Mouse (Mus musculus) liver, adult 2 months (tissue): ENCODE measurements around the gene Epha4. TPM values are rescaled to one million over a fixed set of nuclear protein-coding genes. Genes with fewer than 3 reads are reported as not detected.

Experiments used
- DNase-seq: peaks from one replicate; pipeline ENCODE4 v3.0.0-alpha.2; 2011; ENCODE audit warnings: low read depth, low spot score; ENCODE audit errors: extremely low read depth
- H3K27ac ChIP-seq: fragments of 200-500 bp; replicated peaks from 2 replicates; pipeline ENCODE4 v1.5.1; 2012; ENCODE audit warnings: low read depth, mild to moderate bottlenecking, control low read depth, inconsistent platforms, low read length; ENCODE audit not compliant: insufficient read depth
- H3K27me3 ChIP-seq: fragments of 200-500 bp; 2 replicates; pipeline ENCODE4 v1.6.1; 2012; ENCODE audit warnings: mild to moderate bottlenecking, moderate library complexity, low read length, inconsistent platforms; ENCODE audit not compliant: control insufficient read depth, insufficient read depth
- H3K36me3 ChIP-seq: fragments of 200-500 bp; 2 replicates; pipeline ENCODE4 v1.6.1; 2012; ENCODE audit warnings: low read length, inconsistent platforms; ENCODE audit not compliant: control insufficient read depth, insufficient read depth
- H3K4me1 ChIP-seq: fragments of 200-500 bp; 2 replicates; pipeline ENCODE4 v1.6.1; 2011; ENCODE audit warnings: low read length; ENCODE audit not compliant: control insufficient read depth, insufficient read depth
- H3K4me3 ChIP-seq: fragments of 200-500 bp; 2 replicates; pipeline ENCODE4 v1.5.1; 2011; ENCODE audit warnings: low read depth, mild to moderate bottlenecking, control low read depth, low read length, moderate library complexity; ENCODE audit not compliant: insufficient read depth
- H3K79me2 ChIP-seq: fragments of 200-500 bp; 2 replicates; pipeline ENCODE4 v1.6.1; 2012; ENCODE audit warnings: inconsistent platforms, mild to moderate bottlenecking, low read length, moderate library complexity; ENCODE audit not compliant: control insufficient read depth, insufficient read depth
- H3K9ac ChIP-seq: fragments of 200-500 bp; 2 replicates; pipeline ENCODE4 v1.6.1; 2012; ENCODE audit warnings: low read depth, mild to moderate bottlenecking, control low read depth, inconsistent platforms, low read length
- CTCF ChIP-seq: fragments of 200-500 bp; IDR thresholded peaks from 2 replicates; pipeline ENCODE4 v1.5.1; 2011; ENCODE audit warnings: low read depth, low read length, control low read depth
- POLR2A ChIP-seq: fragments of 200-500 bp; IDR thresholded peaks from 2 replicates; pipeline ENCODE4 v1.6.1; 2011; ENCODE audit warnings: low read length, control low read depth; ENCODE audit not compliant: insufficient read depth; ENCODE audit errors: extremely low read depth
- WGBS: fragments of 180-500 bp; shearing (Covaris S2); methylation state at CpG from one replicate; pipeline ENCODE4 v1.1.7; 2018; 5-methylcytosine and 5-hydroxymethylcytosine counted together
- polyA plus RNA-seq: library from polyadenylated mRNA; depleted of rRNA; stranded (reverse); fragments of >200 nt; gene quantifications from 2 replicates; pipeline ENCODE4 v1.2.3, GENCODE M21; 2012
- total RNA-seq: library from RNA; depleted of rRNA; stranded (reverse); fragments of >200 nt; gene quantifications from 2 replicates; pipeline ENCODE4 v1.2.3, GENCODE M21; 2014

The Epha4 gene
- total and polyA plus RNA-seq, 2 experiments, result 0.10 to 0.18 TPM

- Histone ChIP-seq H3K36me3 (no peaks in the 10 kb centered on the region), H3K4me3 (no peak overlapping the region), H3K27ac (no peak overlapping the region), H3K4me1 (peaks cover 3% of the 10 kb centered on the region; the same call in 1 of the 2 replicates), H3K27me3 (peaks cover 5% of the 10 kb centered on the region; the same call in 1 of the 2 replicates), H3K79me2 (no peaks in the 10 kb centered on the region), H3K9ac (no peak overlapping the region)
- DNase-seq, result no peak
- no peak for TF ChIP-seq POLR2A
- no peak for TF ChIP-seq CTCF
- 74% methylated on average over 10 of the region's 10 CpGs for WGBS
Measured at GRCm38 (mm10) chr1:77511372-77512058, 3.4 kb downstream of the Epha4 start.

GRCm38 (mm10) chr1:77510623-77511022 lies 4.3 kb downstream of the Epha4 start:
- no peak overlapping the region for H3K27ac ChIP-seq
- DNase-seq, result no peak
- no peaks in the 10 kb centered on the region for H3K36me3 ChIP-seq
- H3K4me1 ChIP-seq, result peaks cover 3% of the 10 kb centered on the region; the same call in 1 of the 2 replicates
- no peak overlapping the region for H3K9ac ChIP-seq
- no peak overlapping the region for H3K4me3 ChIP-seq
- no peaks in the 10 kb centered on the region for H3K79me2 ChIP-seq
- WGBS, result 86% methylated on average over 5 of the region's 5 CpGs
- peaks cover 5% of the 10 kb centered on the region; the same call in 1 of the 2 replicates for H3K27me3 ChIP-seq
- TF ChIP-seq POLR2A, result no peak
- no peak for TF ChIP-seq CTCF

GRCm38 (mm10) chr1:77506856-77507200 lies 8.1 kb downstream of the Epha4 start:
- Histone ChIP-seq H3K79me2 (no peaks in the 10 kb centered on the region), H3K9ac (no peak overlapping the region), H3K27ac (no peak overlapping the region), H3K4me3 (no peak overlapping the region), H3K36me3 (no peaks in the 10 kb centered on the region), H3K27me3 (no peaks in the 10 kb centered on the region), H3K4me1 (no peaks in the 10 kb centered on the region)
- no peak for DNase-seq
- TF ChIP-seq POLR2A (no peak), CTCF (no peak)
- 91% methylated on average over 18 of the region's 18 CpGs for WGBS

GRCm38 (mm10) chr1:77506038-77506855 lies 8.6 kb downstream of the Epha4 start:
- no peak overlapping the region for H3K27ac ChIP-seq
- H3K27me3 ChIP-seq, result no peaks in the 10 kb centered on the region
- no peak overlapping the region for H3K9ac ChIP-seq
- no peak overlapping the region for H3K4me3 ChIP-seq
- WGBS, result 85% methylated on average over 21 of the region's 21 CpGs
- no peaks in the 10 kb centered on the region for H3K4me1 ChIP-seq
- no peak for TF ChIP-seq CTCF
- DNase-seq, result no peak
- H3K79me2 ChIP-seq, result no peaks in the 10 kb centered on the region
- no peaks in the 10 kb centered on the region for H3K36me3 ChIP-seq

- Histone ChIP-seq H3K9ac (no peak overlapping the region), H3K27me3 (no peaks in the 10 kb centered on the region), H3K4me1 (no peaks in the 10 kb centered on the region), H3K27ac (no peak overlapping the region), H3K36me3 (no peaks in the 10 kb centered on the region), H3K79me2 (no peaks in the 10 kb centered on the region), H3K4me3 (no peak overlapping the region)
- WGBS, result 90% methylated on average over 8 of the region's 8 CpGs
- no peak for DNase-seq
- TF ChIP-seq CTCF (no peak), POLR2A (no peak)
Measured at GRCm38 (mm10) chr1:77505263-77505662, 9.6 kb downstream of the Epha4 start.

- Histone ChIP-seq H3K27me3 (no peaks in the 10 kb centered on the region), H3K36me3 (no peaks in the 10 kb centered on the region), H3K4me1 (no peaks in the 10 kb centered on the region), H3K4me3 (no peak overlapping the region), H3K27ac (no peak overlapping the region), H3K79me2 (no peaks in the 10 kb centered on the region), H3K9ac (no peak overlapping the region)
- DNase-seq, result no peak
- WGBS, result 79% methylated on average over 2 of the region's 2 CpGs
- TF ChIP-seq CTCF, result no peak
- TF ChIP-seq POLR2A, result no peak
Measured at GRCm38 (mm10) chr1:77504813-77505212, 10.1 kb downstream of the Epha4 start.
